Mouse (Mus musculus) intestine, embryonic 16.5 days (tissue): ENCODE data around the gene Sncb. TPM values are rescaled to one million over a fixed set of nuclear protein-coding genes. Genes with fewer than 3 reads are reported as not detected.
A peak's percentile ranks its signal among the peaks of the same experiment; 100 is the strongest.
"Not testable (repeated sequence)": the region's sequence is repeated elsewhere in the genome, so short reads cannot be mapped to it uniquely, and the experiment has no call there.

Experiments used
- ATAC-seq: fragments of 200-750 bp; cut with Nextera tagmentation; 2 replicates; pipeline ENCODE4 v1.8.0; 2017; ENCODE audit warnings: moderate TSS enrichment, moderate library complexity
- H3K27ac ChIP-seq: fragments of 300-500 bp; sonication (generic); 2 replicates; pipeline ENCODE4 v1.5.1; 2014; ENCODE audit warnings: mild to moderate bottlenecking, low read length
- H3K27me3 ChIP-seq: fragments of 300-500 bp; sonication (generic); replicated peaks from 2 replicates; pipeline ENCODE4 v1.6.1; 2014; ENCODE audit warnings: low read length, control low read depth, mixed read lengths; ENCODE audit not compliant: control insufficient read depth, insufficient read depth
- H3K36me3 ChIP-seq: fragments of 300-500 bp; sonication (generic); 2 replicates; pipeline ENCODE4 v1.6.1; 2014; ENCODE audit warnings: low read length, control low read depth; ENCODE audit not compliant: control insufficient read depth, insufficient read depth
- H3K4me1 ChIP-seq: fragments of 300-500 bp; sonication (generic); 2 replicates; pipeline ENCODE4 v1.6.1; 2014; ENCODE audit warnings: low read length, control low read depth, mixed read lengths; ENCODE audit not compliant: control insufficient read depth, insufficient read depth
- H3K4me2 ChIP-seq: fragments of 300-500 bp; sonication (generic); 2 replicates; pipeline ENCODE4 v1.6.1; 2014; ENCODE audit warnings: low read depth, low read length, control low read depth
- H3K4me3 ChIP-seq: fragments of 300-500 bp; sonication (generic); 2 replicates; pipeline ENCODE4 v1.5.1; 2014; ENCODE audit warnings: mild to moderate bottlenecking, low read length
- H3K9ac ChIP-seq: fragments of 300-500 bp; sonication (generic); 2 replicates; pipeline ENCODE4 v1.6.1; 2014; ENCODE audit warnings: low read depth, low read length
- H3K9me3 ChIP-seq: fragments of 300-500 bp; sonication (generic); 2 replicates; pipeline ENCODE4 v1.6.1; 2016; ENCODE audit warnings: low read length, control low read depth; ENCODE audit not compliant: control insufficient read depth
- WGBS: fragments of 180-500 bp; shearing (Covaris S2); extraction: QIAGEN DNeasy Blood & Tissue Kit; methylation state at CpG from one replicate; pipeline ENCODE4 v1.1.7; 2014; 5-methylcytosine and 5-hydroxymethylcytosine counted together
- polyA plus RNA-seq: library from polyadenylated mRNA; unstranded; fragments of >200 nt; fragmentation: Nextera tagmentation; extraction: Ambion mirVana; gene quantifications from 2 replicates; pipeline ENCODE4 v1.2.1, GENCODE M21; 2015

Sncb gene
- polyA plus RNA-seq, 1 experiment from 2014 or later = 0.46 TPM

GRCm38 (mm10) chr13:54787591-54787990 is 21.2 kb upstream of the Sncb start:
- H3K4me1 ChIP-seq, H3K27me3 ChIP-seq, ATAC-seq, H3K27ac ChIP-seq, H3K9me3 ChIP-seq, H3K4me2 ChIP-seq, H3K36me3 ChIP-seq, H3K9ac ChIP-seq, H3K4me3 ChIP-seq: not testable (repeated sequence)
- WGBS = 49% methylated on average over 2 of the region's 2 CpGs

DNA sequence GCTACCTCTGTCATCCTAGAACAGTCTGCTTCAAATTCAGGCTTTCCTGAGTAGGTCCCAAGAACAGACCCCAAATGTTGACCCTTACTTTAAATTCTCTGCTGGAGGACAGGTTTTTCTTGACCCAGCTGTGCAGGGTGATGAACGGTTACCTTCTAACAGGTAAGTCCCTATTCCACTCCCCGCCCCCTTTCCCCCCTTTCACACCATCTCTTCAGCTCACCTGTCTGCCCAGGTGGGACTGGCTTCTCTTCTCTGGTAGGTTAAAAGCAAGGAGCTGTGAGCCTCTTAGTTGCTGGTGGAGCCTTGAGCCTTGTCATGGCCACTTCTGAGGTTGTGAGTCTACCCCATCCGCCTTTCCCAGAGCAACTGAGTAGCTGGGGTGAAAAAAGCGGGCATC is 17.3 kb upstream of the Sncb start, which contains the start of gene Eif4e1b:
Gene Eif4e1b, plus strand, starts transcription at position 301 of the 400 bp plus-strand sequence.
- Histone ChIP-seq H3K4me1 (no peaks in the 10 kb centered on the region), H3K36me3 (no peaks in the 10 kb centered on the region), H3K4me2 (no peak within 1 kb of the TSS), H3K9me3 (no peaks in the 10 kb centered on the region), H3K27me3 (no peaks in the 10 kb centered on the region), H3K9ac (no peak within 1 kb of the TSS), H3K27ac (no peak within 1 kb of the TSS), H3K4me3 (no peak within 1 kb of the TSS)
- WGBS = 84% methylated on average over 4 of the region's 4 CpGs
- ATAC-seq = no peak

GRCm38 (mm10) chr13:54783235-54783634 is 16.8 kb upstream of the Sncb start:
- Histone ChIP-seq H3K36me3 (no peaks in the 10 kb centered on the region), H3K27me3 (no peaks in the 10 kb centered on the region), H3K4me2 (no peak overlapping the region), H3K9ac (no peak overlapping the region), H3K4me3 (no peak overlapping the region), H3K4me1 (no peaks in the 10 kb centered on the region), H3K9me3 (no peaks in the 10 kb centered on the region), H3K27ac (no peak overlapping the region)
- ATAC-seq = no peak
- 40% methylated on average over 2 of the region's 2 CpGs for WGBS

DNA sequence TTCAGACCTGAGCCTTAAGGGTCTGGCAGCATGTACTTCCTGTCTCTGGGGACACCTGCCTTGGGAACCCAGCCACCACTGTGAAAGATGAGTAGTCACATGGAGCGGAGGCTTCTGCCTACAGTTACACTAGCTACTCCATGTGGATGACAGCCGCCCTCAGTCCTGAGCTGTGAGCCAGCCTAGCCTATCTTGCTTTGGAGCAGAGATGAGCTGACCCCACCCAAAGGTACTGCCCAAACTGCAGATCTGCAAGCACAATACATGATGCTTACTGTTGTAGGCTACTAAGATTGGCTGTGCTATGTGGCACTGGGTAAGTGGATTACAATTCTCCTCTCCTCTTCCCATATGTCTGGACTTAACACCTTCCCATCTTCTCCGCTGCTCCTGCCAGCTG is 14.7 kb upstream of the Sncb start:
- Histone ChIP-seq H3K9ac (no peak overlapping the region), H3K4me2 (no peak overlapping the region), H3K27me3 (no peaks in the 10 kb centered on the region), H3K9me3 (no peaks in the 10 kb centered on the region), H3K4me3 (no peak overlapping the region), H3K27ac (no peak overlapping the region), H3K4me1 (no peaks in the 10 kb centered on the region), H3K36me3 (no peaks in the 10 kb centered on the region)
- no peak for ATAC-seq
- 78% methylated on average over 3 of the region's 3 CpGs for WGBS

- 75% methylated on average over 3 of the region's 3 CpGs for WGBS
- Histone ChIP-seq H3K9ac (no peak overlapping the region), H3K4me1 (no peaks in the 10 kb centered on the region), H3K4me3 (no peak overlapping the region), H3K4me2 (no peak overlapping the region), H3K36me3 (no peaks in the 10 kb centered on the region), H3K27me3 (no peaks in the 10 kb centered on the region), H3K27ac (no peak overlapping the region), H3K9me3 (no peaks in the 10 kb centered on the region)
- ATAC-seq = no peak
Measured at GRCm38 (mm10) chr13:54780592-54780991, 14.2 kb upstream of the Sncb start.

DNA sequence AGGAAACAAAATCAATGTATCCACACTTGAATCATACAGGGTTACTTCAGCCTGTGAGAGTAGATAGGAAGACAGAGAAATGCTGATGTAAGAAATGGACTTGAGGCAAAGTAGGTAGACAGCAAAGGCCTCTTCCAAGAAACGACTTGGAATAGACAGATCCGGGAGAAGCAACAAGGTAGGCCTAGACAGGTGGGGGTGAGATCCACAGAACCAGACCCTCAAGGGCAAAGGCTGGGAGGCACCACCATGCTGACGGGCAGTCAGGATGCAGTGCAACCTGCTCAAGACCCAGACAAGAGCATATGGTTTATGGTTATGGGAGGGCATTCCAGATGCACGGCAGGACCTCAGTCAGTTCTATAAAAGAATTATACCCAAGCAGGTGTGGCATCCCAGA is 617 bp upstream of the Sncb start:
- Histone ChIP-seq H3K4me1 (peaks cover 6% of the 10 kb centered on the region), H3K9me3 (no peaks in the 10 kb centered on the region), H3K9ac (no peak overlapping the region), H3K36me3 (no peaks in the 10 kb centered on the region), H3K4me3 (no peak overlapping the region), H3K4me2 (no peak overlapping the region), H3K27me3 (peaks cover 44% of the 10 kb centered on the region), H3K27ac (no peak overlapping the region)
- 76% methylated on average over 4 of the region's 4 CpGs for WGBS
- no peak for ATAC-seq

- ATAC-seq = peak; percentile 31; the same call in 1 of the 2 replicates
- Histone ChIP-seq H3K36me3 (no peaks in the 10 kb centered on the region), H3K9me3 (no peaks in the 10 kb centered on the region), H3K27me3 (peaks cover 46% of the 10 kb centered on the region), H3K4me1 (peaks cover 6% of the 10 kb centered on the region), H3K27ac (no peak overlapping the region), H3K4me3 (peak overlapping the region; percentile 36), H3K4me2 (peak overlapping the region; percentile 52), H3K9ac (no peak overlapping the region)
- WGBS = 6% methylated on average over 44 of the region's 44 CpGs
Measured at GRCm38 (mm10) chr13:54765281-54766191, 859 bp downstream of the Sncb start.

- Histone ChIP-seq H3K4me1 (peaks cover 13% of the 10 kb centered on the region), H3K4me2 (no peak overlapping the region), H3K4me3 (no peak overlapping the region), H3K36me3 (no peaks in the 10 kb centered on the region), H3K27me3 (peaks cover 47% of the 10 kb centered on the region), H3K9me3 (no peaks in the 10 kb centered on the region), H3K27ac (no peak overlapping the region), H3K9ac (no peak overlapping the region)
- no peak for ATAC-seq
- WGBS = 82% methylated on average over 7 of the region's 7 CpGs
Measured at GRCm38 (mm10) chr13:54760906-54761305, 5.5 kb downstream of the Sncb start.

DNA sequence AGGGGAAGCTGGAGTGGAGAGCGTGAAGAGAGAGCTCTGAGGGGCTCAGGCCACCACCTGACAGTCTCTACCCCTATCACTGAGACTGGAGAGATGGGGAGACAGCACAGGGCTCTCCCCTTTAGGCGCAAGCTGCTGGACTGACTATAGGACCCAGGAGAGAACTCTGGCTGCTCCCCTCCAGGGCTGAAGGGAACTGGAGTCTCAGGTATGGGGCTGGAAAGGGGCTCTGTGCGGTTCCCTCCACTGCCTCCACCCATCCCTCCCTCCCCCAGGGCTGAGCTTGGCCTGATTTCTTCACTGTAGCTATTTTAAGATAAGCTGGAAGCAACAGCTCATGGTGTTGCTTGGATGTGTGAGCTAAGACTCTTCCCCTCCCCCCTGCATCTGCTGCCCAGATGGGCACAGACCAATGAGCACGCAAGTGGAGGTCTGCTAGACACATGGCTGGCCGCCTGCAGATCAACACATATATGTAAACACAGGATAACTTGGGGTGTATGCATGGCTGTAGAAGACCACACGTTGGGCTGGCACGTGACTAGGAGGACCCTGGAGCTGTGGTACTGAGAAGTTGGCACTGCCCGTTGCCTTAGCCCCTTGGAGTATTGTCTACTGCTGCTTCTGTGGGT is 6.1 kb downstream of the Sncb start:
- no peak overlapping the region for H3K4me3 ChIP-seq
- 55% methylated on average over 8 of the region's 8 CpGs for WGBS
- H3K4me1 ChIP-seq = peaks cover 10% of the 10 kb centered on the region; the same call in 1 of the 2 replicates
- H3K27ac ChIP-seq = no peak overlapping the region
- no peaks in the 10 kb centered on the region for H3K36me3 ChIP-seq
- no peak for ATAC-seq
- peaks cover 41% of the 10 kb centered on the region for H3K27me3 ChIP-seq
- no peaks in the 10 kb centered on the region for H3K9me3 ChIP-seq
- no peak overlapping the region for H3K4me2 ChIP-seq
- H3K9ac ChIP-seq = no peak overlapping the region
